Mouse (Mus musculus): ENCODE measurements around the gene Coa6.

DNA sequence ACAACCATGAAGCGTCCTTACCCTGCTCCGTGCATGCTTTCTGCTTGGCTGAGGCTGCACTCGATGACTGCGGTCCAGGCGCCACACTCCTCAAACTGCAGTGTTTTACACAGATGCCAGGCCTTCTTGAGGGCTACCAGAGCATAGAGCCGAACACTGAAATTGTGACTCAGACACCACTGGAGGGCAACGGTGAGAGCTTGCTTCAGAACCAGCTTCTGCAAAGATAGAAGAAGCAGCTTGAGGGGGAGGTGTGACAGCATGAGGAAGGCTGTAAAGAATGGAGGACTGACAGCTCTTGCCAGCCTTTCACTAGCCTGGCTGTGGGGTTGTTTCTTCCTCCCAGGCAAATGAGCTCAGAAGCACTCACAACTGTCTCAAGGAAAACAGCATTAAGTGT lies 11.5 kb downstream of the Coa6 start:
- 0 out of 2 replicates have a peak, but pooled peaks have one; percentile 7 for TF ChIP-seq CTCF (IDR thresholded peaks at IDR 0.05; ENCODE audit: control insufficient read depth, insufficient read depth, low read length)
- TF ChIP-seq POLR2A (IDR thresholded peaks at IDR 0.05; ENCODE audit: borderline replicate concordance, control insufficient read depth, low read depth, low read length), result no peak
